Mouse (Mus musculus) midbrain, embryonic 15.5 days (tissue): ENCODE measurements at regions not wholly inside any gene's neighbourhood (a gene's known extent, or its start where the extent isn't known, plus 50 kb on each side); places are given as distances from the start of the nearest gene placed in this dataset.

Experiments used
- ATAC-seq: fragments of 200-750 bp; cut with Nextera tagmentation; replicated peaks from 2 replicates; pipeline ENCODE4 v1.8.0; 2017; ENCODE audit warnings: moderate TSS enrichment
- H3K27ac ChIP-seq: fragments of 300-500 bp; sonication (generic); 2 replicates; pipeline ENCODE4 v1.5.1; 2015; ENCODE audit warnings: mild to moderate bottlenecking, inconsistent platforms
- H3K27me3 ChIP-seq: fragments of 300-500 bp; sonication (generic); replicated peaks from 2 replicates; pipeline ENCODE4 v1.6.1; 2015; ENCODE audit warnings: inconsistent platforms
- H3K36me3 ChIP-seq: fragments of 300-500 bp; sonication (generic); replicated peaks from 2 replicates; pipeline ENCODE4 v1.6.1; 2015; ENCODE audit warnings: inconsistent platforms
- H3K4me1 ChIP-seq: fragments of 300-500 bp; sonication (generic); 2 replicates; pipeline ENCODE4 v1.6.1; 2015; ENCODE audit warnings: inconsistent platforms
- H3K4me2 ChIP-seq: fragments of 300-500 bp; sonication (generic); 2 replicates; pipeline ENCODE4 v1.6.1; 2015; ENCODE audit warnings: inconsistent platforms, mild to moderate bottlenecking, moderate library complexity
- H3K4me3 ChIP-seq: fragments of 300-500 bp; sonication (generic); 2 replicates; pipeline ENCODE4 v1.5.1; 2015; ENCODE audit warnings: mild to moderate bottlenecking, inconsistent platforms
- H3K9ac ChIP-seq: fragments of 300-500 bp; sonication (generic); 2 replicates; pipeline ENCODE4 v1.6.1; 2015; ENCODE audit warnings: mild to moderate bottlenecking, inconsistent platforms
- H3K9me3 ChIP-seq: fragments of 300-500 bp; sonication (generic); 2 replicates; pipeline ENCODE4 v1.6.1; 2016; ENCODE audit warnings: inconsistent platforms
- WGBS: fragments of 180-500 bp; shearing (Covaris S2); methylation state at CpG from one replicate; pipeline ENCODE4 v1.1.7; 2015; ENCODE audit warnings: mixed read lengths; 5-methylcytosine and 5-hydroxymethylcytosine counted together

DNA sequence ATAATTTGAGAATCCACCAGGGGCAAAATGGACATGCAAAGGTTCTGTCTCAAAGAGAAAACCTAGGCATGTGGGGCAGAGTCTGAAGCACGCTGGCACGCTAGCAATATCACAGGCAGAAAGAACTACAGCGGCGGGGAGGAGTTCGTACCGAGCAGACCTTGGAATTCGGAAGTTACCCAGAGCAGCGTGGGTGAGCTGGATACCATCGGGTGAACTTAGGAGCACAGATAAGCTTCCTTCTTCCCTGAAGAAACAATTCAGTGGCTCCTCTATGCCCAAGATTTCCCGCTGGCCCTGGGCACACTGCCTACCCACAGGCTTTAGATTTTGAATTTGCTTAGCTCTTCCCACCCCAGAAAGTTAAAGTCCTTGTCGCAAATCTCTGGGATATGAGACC lies 129.1 kb downstream of the Nhlrc3 start:
- 60% methylated on average over 11 of the region's 11 CpGs for WGBS

DNA sequence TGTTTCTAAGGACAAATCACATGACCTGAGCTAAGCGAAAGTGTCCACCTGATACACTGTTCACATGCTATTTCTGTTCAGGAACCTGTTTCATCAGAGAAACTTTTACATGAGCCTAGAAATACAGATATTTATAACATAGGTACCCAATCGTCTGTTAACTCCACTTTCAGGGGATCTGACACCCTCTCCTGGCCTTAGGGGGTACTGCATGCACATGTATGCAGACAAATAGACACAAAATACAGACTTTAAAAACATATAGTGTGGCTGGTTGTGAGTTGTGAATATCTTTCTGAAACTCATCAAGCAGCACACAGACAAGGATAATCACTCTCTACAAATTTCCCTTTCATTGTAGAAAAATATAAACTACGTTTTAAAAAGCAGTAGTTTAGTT lies 133.6 kb downstream of the Nhlrc3 start:
- Histone ChIP-seq H3K27ac (no peak overlapping the region), H3K9me3 (no peaks in the 10 kb centered on the region), H3K36me3 (no peaks in the 10 kb centered on the region), H3K9ac (no peak overlapping the region), H3K4me3 (no peak overlapping the region), H3K4me2 (no peak overlapping the region), H3K4me1 (peaks cover 23% of the 10 kb centered on the region), H3K27me3 (no peaks in the 10 kb centered on the region)
- 53% methylated on average over 3 of the region's 3 CpGs for WGBS
- ATAC-seq = no peak

More for the DNA sequence above, 129.1 kb downstream of the Nhlrc3 start:
- Histone ChIP-seq H3K9ac (no peak overlapping the region), H3K27me3 (no peaks in the 10 kb centered on the region), H3K36me3 (no peaks in the 10 kb centered on the region), H3K9me3 (no peaks in the 10 kb centered on the region), H3K4me1 (no peaks in the 10 kb centered on the region), H3K4me2 (peak overlapping the region; percentile 2; the same call in 1 of the 2 replicates), H3K27ac (no peak overlapping the region), H3K4me3 (no peak overlapping the region)
- ATAC-seq = no peak

DNA sequence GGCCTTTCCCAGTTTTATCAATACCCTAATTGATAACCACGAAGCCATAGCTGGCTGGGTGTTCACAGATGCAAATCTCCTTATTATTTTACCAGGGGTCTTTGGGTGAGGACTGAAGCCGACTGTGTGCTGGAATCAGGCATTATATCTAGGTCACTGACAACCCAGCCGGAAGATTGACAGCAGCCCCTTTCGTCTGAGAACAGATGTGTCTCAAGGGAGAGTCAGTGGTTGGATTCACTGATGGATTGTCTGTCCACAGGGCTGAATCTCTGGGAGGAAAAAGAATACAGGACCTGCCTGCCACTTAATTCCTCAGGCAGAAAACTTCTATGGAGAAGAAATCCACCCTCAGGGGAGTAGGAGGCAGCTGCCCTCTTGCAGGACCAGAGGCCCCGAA lies 135.7 kb downstream of the Nhlrc3 start:
- 0 out of 2 replicates have a peak overlapping the region, but pooled peaks have one; percentile 3 for H3K4me2 ChIP-seq
- no peaks in the 10 kb centered on the region for H3K27me3 ChIP-seq
- H3K27ac ChIP-seq = peak overlapping the region; percentile 46
- H3K36me3 ChIP-seq = no peaks in the 10 kb centered on the region
- H3K4me3 ChIP-seq = no peak overlapping the region
- no peaks in the 10 kb centered on the region for H3K9me3 ChIP-seq
- H3K4me1 ChIP-seq = peaks cover 35% of the 10 kb centered on the region
- H3K9ac ChIP-seq = no peak overlapping the region
- ATAC-seq = peak; percentile 49
- WGBS = 14% methylated on average over 5 of the region's 5 CpGs

GRCm38 (mm10) chr3:53326967-53327366 lies 136.2 kb downstream of the Nhlrc3 start:
- no peaks in the 10 kb centered on the region for H3K9me3 ChIP-seq
- 0 out of 2 replicates have a peak overlapping the region, but pooled peaks have one; percentile 3 for H3K4me2 ChIP-seq
- peak; percentile 64 for ATAC-seq
- no peak overlapping the region for H3K9ac ChIP-seq
- peaks cover 35% of the 10 kb centered on the region for H3K4me1 ChIP-seq
- no peaks in the 10 kb centered on the region for H3K36me3 ChIP-seq
- no peaks in the 10 kb centered on the region for H3K27me3 ChIP-seq
- WGBS = 26% methylated on average over 7 of the region's 7 CpGs
- H3K27ac ChIP-seq = peak overlapping the region; percentile 46
- no peak overlapping the region for H3K4me3 ChIP-seq

GRCm38 (mm10) chr3:53325080-53325479 lies 138.1 kb downstream of the Nhlrc3 start:
- H3K4me3 ChIP-seq = no peak overlapping the region
- H3K9me3 ChIP-seq = no peaks in the 10 kb centered on the region
- WGBS = 95% methylated on average over 7 of the region's 7 CpGs
- H3K27ac ChIP-seq = 0 out of 2 replicates have a peak overlapping the region, but pooled peaks have one; percentile 46
- no peak overlapping the region for H3K9ac ChIP-seq
- H3K4me2 ChIP-seq = no peak overlapping the region
- no peaks in the 10 kb centered on the region for H3K27me3 ChIP-seq
- H3K36me3 ChIP-seq = no peaks in the 10 kb centered on the region
- no peak for ATAC-seq
- peaks cover 35% of the 10 kb centered on the region for H3K4me1 ChIP-seq

DNA sequence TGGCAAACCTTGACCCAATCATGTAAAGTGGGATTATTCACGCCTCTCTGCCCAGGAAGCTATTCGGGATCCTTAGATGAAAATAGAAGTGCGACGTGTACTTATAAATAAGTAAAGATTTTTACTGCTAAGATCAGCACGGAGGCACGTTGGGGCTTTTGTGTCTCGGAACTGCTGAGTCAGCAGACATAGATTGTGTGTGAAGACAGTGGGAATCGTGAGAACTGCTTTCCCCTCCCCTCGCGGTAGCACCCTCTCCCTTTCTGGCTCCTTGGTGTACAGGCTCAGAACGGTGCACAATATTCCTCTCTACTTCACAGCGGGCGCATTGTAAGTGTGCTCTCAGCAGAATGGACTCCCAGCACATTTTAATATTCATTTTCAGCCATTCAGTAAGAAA lies 138.7 kb downstream of the Nhlrc3 start:
- H3K4me3 ChIP-seq = no peak overlapping the region
- H3K27ac ChIP-seq = peak overlapping the region; percentile 46
- peak overlapping the region; percentile 40 for H3K4me2 ChIP-seq
- no peaks in the 10 kb centered on the region for H3K9me3 ChIP-seq
- peak; percentile 68; the same call in 1 of the 2 replicates for ATAC-seq
- H3K27me3 ChIP-seq = no peaks in the 10 kb centered on the region
- WGBS = 33% methylated on average over 13 of the region's 13 CpGs
- peaks cover 35% of the 10 kb centered on the region for H3K4me1 ChIP-seq
- H3K36me3 ChIP-seq = no peaks in the 10 kb centered on the region
- no peak overlapping the region for H3K9ac ChIP-seq

DNA sequence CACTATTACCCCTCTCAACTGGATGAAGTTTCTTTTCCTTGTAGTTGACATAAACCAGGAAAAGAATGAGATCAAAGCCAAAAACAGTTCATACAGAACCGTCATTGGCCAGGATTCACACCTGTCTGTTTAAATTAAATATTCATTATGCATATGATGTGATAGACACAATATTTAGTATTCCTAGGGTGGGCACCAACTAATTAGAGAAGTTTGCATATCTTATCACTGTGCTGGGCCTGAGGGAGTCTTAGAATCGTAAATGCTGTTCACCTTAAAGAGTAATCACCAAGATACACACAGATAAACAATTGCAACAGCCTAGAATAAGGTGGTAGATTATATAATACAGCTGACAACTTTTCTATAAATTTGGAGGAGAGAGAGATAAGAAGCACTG lies 147.7 kb downstream of the Nhlrc3 start:
- Histone ChIP-seq H3K27ac (no peak overlapping the region), H3K9me3 (no peaks in the 10 kb centered on the region), H3K4me2 (no peak overlapping the region), H3K36me3 (no peaks in the 10 kb centered on the region), H3K27me3 (no peaks in the 10 kb centered on the region), H3K4me1 (no peaks in the 10 kb centered on the region), H3K9ac (no peak overlapping the region), H3K4me3 (no peak overlapping the region)
- ATAC-seq = no peak
- WGBS = 74% methylated on average over 2 of the region's 2 CpGs
